Mouse (Mus musculus) layer of hippocampus, adult 6 months (tissue): Measurements from ENCODE around the gene Erv3. TPM values are rescaled to one million over a fixed set of nuclear protein-coding genes. Genes with fewer than 3 reads are reported as not detected.

Experiments
- long read RNA-seq, 2 experiments: library from polyadenylated mRNA; unstranded; transcript quantifications; one replicate each; pipeline ENCODE4 v2.0.0; 2019 to 2020
- polyA plus RNA-seq: library from polyadenylated mRNA; unstranded; fragments of <200 nt; fragmentation: Nextera tagmentation; gene quantifications from 2 replicates; pipeline ENCODE4 v1.2.3, GENCODE M21; 2021

Erv3 gene
- 0.14 and 0.20 TPM in 2 replicates for polyA plus RNA-seq
- long read RNA-seq, experiment 1, result 0 reads
- long read RNA-seq, experiment 2, result 0 reads

DNA sequence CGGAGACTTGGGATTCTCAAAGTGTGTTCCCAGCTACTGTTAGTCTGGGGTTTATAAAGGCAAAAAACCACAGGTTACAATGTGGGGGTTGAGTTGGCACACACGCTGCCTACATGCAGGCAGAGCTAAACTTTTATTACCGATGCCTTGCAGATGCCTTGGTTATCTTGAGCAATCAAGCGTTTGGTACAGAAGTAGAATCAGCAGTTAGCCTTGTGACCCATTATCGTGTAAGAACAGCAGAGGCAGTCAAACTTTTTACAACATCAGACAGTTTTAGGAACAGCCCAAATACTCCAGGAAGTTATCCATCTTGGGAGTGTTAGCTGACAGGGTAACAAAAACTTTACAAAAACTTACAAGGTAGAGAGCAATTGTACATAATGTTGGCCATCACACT is at the start of gene Erv3:
Gene Erv3 (minus strand): TSS at position 27 of the 400 bp plus-strand sequence.

Other genes starting within 250 kb of the Erv3 start
- gene Prnp, start 50.2 kb upstream of the Erv3 start, polyA plus RNA-seq, result 875 and 881 TPM in 2 replicates
- 0.11 and 0.13 TPM in 2 replicates for gene Prn, start 50.2 kb upstream of the Erv3 start, polyA plus RNA-seq
- not detected in 2 replicates for gene Prnd, start 91.1 kb upstream of the Erv3 start, polyA plus RNA-seq
- 7.0 and 8.0 TPM in 2 replicates for gene Rassf2, start 170.5 kb upstream of the Erv3 start, polyA plus RNA-seq